Mouse (Mus musculus): ENCODE data around the gene Cenpj. TPM values are rescaled to one million over a fixed set of nuclear protein-coding genes. Genes with fewer than 3 reads are reported as not detected.

Cenpj gene
- polyA plus RNA-seq (2016; fragmentation: Nextera tagmentation; extraction: Ambion mirVana) = 16.5 and 16.8 TPM in 2 replicates

- no peak within 1 kb of the TSS for H3K27ac ChIP-seq
- peak within 1 kb of the TSS; percentile 76 for H3K4me2 ChIP-seq (replicated peaks)
- H3K9ac ChIP-seq = peak within 1 kb of the TSS; percentile 61
- no peak for ATAC-seq (ENCODE audit: low FRiP score)
- H3K4me1 ChIP-seq = peaks cover 14% of the 10 kb centered on the region
- H3K36me3 ChIP-seq = no peaks in the 10 kb centered on the region
- H3K9me3 ChIP-seq (replicated peaks) = no peaks in the 10 kb centered on the region
- H3K4me3 ChIP-seq = peak within 1 kb of the TSS; percentile 45
- WGBS = 1% methylated on average over 24 of the region's 24 CpGs
- 0 out of 2 replicates have a peak, but pooled peaks cover 2% of the 10 kb centered on the region for H3K27me3 ChIP-seq
Observed at GRCm38 (mm10) chr14:56575416-56575815, at the start of gene Cenpj, which contains the start of gene Parp4. Gene Cenpj, minus strand, starts transcription at chr14:56575425. Gene Parp4, plus strand, starts transcription at chr14:56575619.

DNA sequence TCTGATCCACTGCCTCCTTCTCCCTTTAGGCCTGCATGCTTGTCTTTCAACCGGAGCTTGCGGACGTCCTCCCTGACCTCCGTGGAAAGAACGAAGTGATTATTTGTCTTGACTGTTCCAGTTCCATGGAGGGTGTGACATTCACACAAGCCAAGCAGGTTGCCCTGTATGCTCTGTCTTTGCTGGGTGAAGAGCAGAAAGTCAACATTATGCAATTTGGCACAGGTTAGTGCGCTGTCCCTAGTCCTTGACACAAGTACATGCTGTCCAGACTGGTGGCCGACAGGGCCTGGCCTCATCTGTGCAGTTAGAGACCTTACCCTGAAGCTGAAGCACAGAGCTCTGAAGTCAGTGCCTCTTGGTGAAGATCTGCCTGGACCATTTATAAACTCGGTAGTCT, 45.2 kb upstream of the Cenpj start:
- no peak overlapping the region for H3K4me2 ChIP-seq (replicated peaks)
- H3K36me3 ChIP-seq = no peaks in the 10 kb centered on the region
- ATAC-seq (ENCODE audit: low FRiP score) = no peak
- no peak overlapping the region for H3K27ac ChIP-seq
- WGBS = 90% methylated on average over 8 of the region's 8 CpGs
- no peaks in the 10 kb centered on the region for H3K4me1 ChIP-seq
- H3K27me3 ChIP-seq = no peaks in the 10 kb centered on the region
- no peak overlapping the region for H3K9ac ChIP-seq
- no peaks in the 10 kb centered on the region for H3K9me3 ChIP-seq (replicated peaks)
- H3K4me3 ChIP-seq = no peak overlapping the region

GRCm38 (mm10) chr14:56617470-56617869, 42.2 kb upstream of the Cenpj start:
- H3K36me3 ChIP-seq = no peaks in the 10 kb centered on the region
- no peaks in the 10 kb centered on the region for H3K27me3 ChIP-seq
- no peak overlapping the region for H3K4me3 ChIP-seq
- H3K9me3 ChIP-seq (replicated peaks) = no peaks in the 10 kb centered on the region
- no peak for ATAC-seq (ENCODE audit: low FRiP score)
- no peaks in the 10 kb centered on the region for H3K4me1 ChIP-seq
- no peak overlapping the region for H3K27ac ChIP-seq
- 74% methylated on average over 1 of the region's 1 CpGs for whole genome bisulfite sequencing
- H3K9ac ChIP-seq = no peak overlapping the region
- H3K4me2 ChIP-seq (replicated peaks) = no peak overlapping the region

- H3K4me3 ChIP-seq = no peak overlapping the region
- no peak overlapping the region for H3K27ac ChIP-seq
- no peak overlapping the region for H3K9ac ChIP-seq
- H3K27me3 ChIP-seq = no peaks in the 10 kb centered on the region
- H3K4me2 ChIP-seq (replicated peaks) = no peak overlapping the region
- 86% methylated on average over 3 of the region's 3 CpGs for WGBS
- H3K36me3 ChIP-seq = no peaks in the 10 kb centered on the region
- ATAC-seq (ENCODE audit: low FRiP score) = no peak
- no peaks in the 10 kb centered on the region for H3K4me1 ChIP-seq
- H3K9me3 ChIP-seq (replicated peaks) = no peaks in the 10 kb centered on the region
Observed at GRCm38 (mm10) chr14:56613212-56613611, 38.0 kb upstream of the Cenpj start.

DNA sequence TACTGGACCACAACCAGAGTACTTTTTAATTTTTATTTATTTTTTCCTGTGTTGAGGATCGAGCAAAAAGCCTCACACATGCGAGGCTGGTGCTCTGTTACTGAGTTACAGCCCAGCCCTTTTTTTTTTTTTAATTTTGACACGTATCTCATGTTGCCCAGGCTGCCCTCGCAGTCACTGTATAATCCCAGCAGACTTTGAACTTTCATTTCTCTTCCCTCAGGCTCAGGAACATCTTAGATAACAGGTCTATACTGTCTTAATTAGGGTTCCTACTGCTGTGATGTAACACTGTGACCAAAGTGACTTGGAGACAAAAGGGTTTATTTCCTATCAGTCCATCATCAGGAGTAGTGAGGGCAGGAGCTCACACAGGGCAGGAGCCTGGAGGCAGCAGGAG, 29.9 kb upstream of the Cenpj start:
- no peak for ATAC-seq (ENCODE audit: low FRiP score)
- 88% methylated on average over 4 of the region's 4 CpGs for WGBS
- no peaks in the 10 kb centered on the region for H3K9me3 ChIP-seq (replicated peaks)

DNA sequence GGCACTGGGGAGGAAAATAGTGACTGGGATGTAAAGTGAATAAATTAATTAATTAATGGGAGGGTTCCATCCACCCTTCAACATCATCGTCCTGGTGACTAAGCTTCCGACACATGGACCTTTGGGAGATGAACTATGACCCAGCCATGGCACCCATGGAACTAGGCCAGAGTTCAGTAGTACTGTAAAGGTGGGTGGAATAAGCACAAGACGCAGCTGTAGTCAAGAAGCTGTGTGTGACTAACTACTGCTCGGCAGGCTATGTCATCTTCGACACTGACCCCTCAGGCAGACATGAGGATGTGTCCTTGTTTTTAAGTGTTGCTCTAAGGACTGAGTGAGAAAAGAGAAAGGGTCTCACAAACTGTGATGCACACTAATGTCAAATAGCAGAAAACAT, 29.2 kb upstream of the Cenpj start:
- H3K9me3 ChIP-seq (replicated peaks) = no peaks in the 10 kb centered on the region
- H3K4me3 ChIP-seq = no peak overlapping the region
- no peaks in the 10 kb centered on the region for H3K36me3 ChIP-seq
- no peak overlapping the region for H3K4me2 ChIP-seq (replicated peaks)
- no peak overlapping the region for H3K27ac ChIP-seq
- H3K27me3 ChIP-seq = no peaks in the 10 kb centered on the region
- H3K9ac ChIP-seq = no peak overlapping the region
- WGBS = 92% methylated on average over 5 of the region's 5 CpGs
- no peak for ATAC-seq (ENCODE audit: low FRiP score)
- H3K4me1 ChIP-seq = no peaks in the 10 kb centered on the region

More for the DNA sequence above, 29.9 kb upstream of the Cenpj start:
- Histone ChIP-seq H3K4me1 (no peaks in the 10 kb centered on the region), H3K27me3 (no peaks in the 10 kb centered on the region), H3K4me2 (replicated peaks) (no peak overlapping the region), H3K4me3 (no peak overlapping the region), H3K9ac (no peak overlapping the region), H3K27ac (no peak overlapping the region), H3K36me3 (no peaks in the 10 kb centered on the region)

DNA sequence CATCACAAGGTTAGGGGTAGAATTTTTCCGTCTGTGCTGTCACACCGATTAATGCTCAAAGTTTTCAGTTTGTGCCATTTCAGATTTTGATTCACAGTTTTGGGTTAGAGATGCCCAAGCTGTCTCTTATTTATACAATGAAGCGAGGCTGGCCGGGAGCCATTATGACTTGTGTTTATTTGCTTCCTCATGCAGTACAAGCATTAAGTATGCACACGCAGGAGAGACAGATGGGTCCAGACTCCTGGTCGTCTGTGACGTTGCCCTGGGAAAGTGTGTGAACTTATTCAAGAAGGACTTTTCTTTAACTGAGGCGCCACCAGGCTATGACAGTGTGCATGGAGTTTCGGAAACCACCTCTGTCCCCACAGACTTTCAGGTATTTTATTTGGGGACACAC, 26.8 kb upstream of the Cenpj start:
- Histone ChIP-seq H3K9me3 (replicated peaks) (no peaks in the 10 kb centered on the region), H3K36me3 (no peaks in the 10 kb centered on the region), H3K9ac (no peak overlapping the region), H3K27me3 (no peaks in the 10 kb centered on the region), H3K4me3 (no peak overlapping the region), H3K27ac (no peak overlapping the region), H3K4me2 (replicated peaks) (no peak overlapping the region), H3K4me1 (no peaks in the 10 kb centered on the region)
- 88% methylated on average over 9 of the region's 9 CpGs for WGBS
- no peak for ATAC-seq (ENCODE audit: low FRiP score)

DNA sequence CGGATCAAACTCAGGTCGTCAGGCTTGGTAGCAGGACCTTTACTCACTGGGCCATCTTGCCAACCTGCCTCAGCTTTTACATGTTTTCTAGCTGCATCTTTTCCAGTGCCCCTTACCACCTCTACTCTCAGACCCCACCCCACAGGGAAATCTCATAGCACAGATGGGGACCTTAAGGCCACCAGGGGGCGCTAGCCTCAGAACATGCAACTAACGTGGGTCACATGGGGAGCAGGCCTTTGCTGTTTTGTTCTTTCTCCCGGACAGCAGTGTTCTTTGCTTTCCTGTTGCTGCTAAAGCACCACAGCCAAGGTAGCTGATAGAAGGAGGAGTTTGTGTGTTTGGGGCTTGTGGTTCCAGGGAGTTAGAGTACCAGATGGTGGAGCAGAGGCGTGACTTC, 23.5 kb upstream of the Cenpj start:
- Histone ChIP-seq H3K27me3 (no peaks in the 10 kb centered on the region), H3K4me2 (replicated peaks) (no peak overlapping the region), H3K36me3 (no peaks in the 10 kb centered on the region), H3K9ac (no peak overlapping the region), H3K27ac (no peak overlapping the region), H3K4me3 (no peak overlapping the region), H3K4me1 (no peaks in the 10 kb centered on the region), H3K9me3 (replicated peaks) (no peaks in the 10 kb centered on the region)
- 40% methylated on average over 6 of the region's 6 CpGs for WGBS
- no peak for ATAC-seq (ENCODE audit: low FRiP score)

GRCm38 (mm10) chr14:56594811-56595210, 19.6 kb upstream of the Cenpj start:
- Histone ChIP-seq H3K4me2 (replicated peaks) (no peak overlapping the region), H3K9me3 (replicated peaks) (no peaks in the 10 kb centered on the region), H3K4me3 (no peak overlapping the region), H3K9ac (no peak overlapping the region), H3K27ac (no peak overlapping the region), H3K36me3 (no peaks in the 10 kb centered on the region), H3K4me1 (no peaks in the 10 kb centered on the region), H3K27me3 (no peaks in the 10 kb centered on the region)
- 86% methylated on average over 1 of the region's 1 CpGs for WGBS
- ATAC-seq (ENCODE audit: low FRiP score) = no peak

GRCm38 (mm10) chr14:56592191-56592590, 17.0 kb upstream of the Cenpj start:
- no peak for ATAC-seq (ENCODE audit: low FRiP score)
- Histone ChIP-seq H3K9ac (no peak overlapping the region), H3K9me3 (replicated peaks) (no peaks in the 10 kb centered on the region), H3K27ac (no peak overlapping the region), H3K4me1 (no peaks in the 10 kb centered on the region), H3K4me2 (replicated peaks) (no peak overlapping the region), H3K4me3 (no peak overlapping the region), H3K27me3 (no peaks in the 10 kb centered on the region), H3K36me3 (no peaks in the 10 kb centered on the region)
- 92% methylated on average over 9 of the region's 9 CpGs for WGBS

- Histone ChIP-seq H3K4me3 (no peak overlapping the region), H3K27ac (no peak overlapping the region), H3K36me3 (no peaks in the 10 kb centered on the region), H3K27me3 (no peaks in the 10 kb centered on the region), H3K9ac (no peak overlapping the region), H3K4me2 (replicated peaks) (no peak overlapping the region), H3K4me1 (no peaks in the 10 kb centered on the region), H3K9me3 (replicated peaks) (no peaks in the 10 kb centered on the region)
- 88% methylated on average over 6 of the region's 6 CpGs for WGBS
- ATAC-seq (ENCODE audit: low FRiP score) = no peak
Observed at GRCm38 (mm10) chr14:56582294-56582693, 7.1 kb upstream of the Cenpj start.

DNA sequence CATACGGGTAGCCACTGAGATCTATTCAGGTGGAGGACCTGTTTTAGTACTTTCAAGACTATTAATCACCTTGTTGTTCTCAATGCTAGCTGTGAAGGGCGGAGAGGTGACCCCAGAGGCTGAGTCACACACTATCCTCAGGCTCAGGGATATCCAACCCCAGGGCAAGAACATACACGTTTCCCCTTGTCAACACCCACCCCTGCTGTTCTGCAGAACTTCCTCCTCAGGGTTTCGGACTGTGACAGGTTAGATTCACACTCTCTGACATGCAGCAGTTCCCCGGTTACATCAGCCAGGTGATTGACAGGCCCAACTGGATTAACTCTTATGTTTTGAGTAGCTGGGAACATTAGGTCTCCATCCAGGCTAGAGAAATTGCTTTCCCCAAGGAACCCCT, 5.9 kb upstream of the Cenpj start:
- WGBS = 66% methylated on average over 5 of the region's 5 CpGs
- no peaks in the 10 kb centered on the region for H3K27me3 ChIP-seq

DNA sequence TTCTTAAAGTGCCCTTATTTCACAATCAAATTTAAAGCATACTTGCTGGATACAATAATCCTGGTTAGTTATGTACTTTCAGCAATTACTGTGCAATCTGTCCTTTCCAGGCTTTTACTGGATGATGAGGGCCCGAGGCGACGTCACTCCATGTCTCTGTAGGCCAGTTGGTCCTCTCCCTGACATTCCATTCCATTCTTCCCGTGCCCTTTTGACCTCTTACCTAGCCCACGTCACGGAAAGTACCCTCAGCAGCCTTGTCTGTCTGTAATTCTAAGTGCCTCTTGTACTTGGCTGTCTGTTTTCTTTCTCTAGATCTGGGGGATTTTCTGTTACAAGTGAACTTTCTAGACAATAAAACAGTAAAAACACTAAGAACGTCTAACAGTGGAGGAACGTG, 3.8 kb upstream of the Cenpj start:
- 57% methylated on average over 8 of the region's 8 CpGs for WGBS
- Histone ChIP-seq H3K4me2 (replicated peaks) (no peak overlapping the region), H3K36me3 (no peaks in the 10 kb centered on the region), H3K9ac (no peak overlapping the region), H3K4me1 (peaks cover 8% of the 10 kb centered on the region), H3K4me3 (no peak overlapping the region), H3K27ac (no peak overlapping the region), H3K9me3 (replicated peaks) (no peaks in the 10 kb centered on the region), H3K27me3 (0 out of 2 replicates have a peak, but pooled peaks cover 2% of the 10 kb centered on the region)
- ATAC-seq (ENCODE audit: low FRiP score) = no peak

More for the DNA sequence above, 5.9 kb upstream of the Cenpj start:
- Histone ChIP-seq H3K4me2 (replicated peaks) (no peak overlapping the region), H3K27ac (no peak overlapping the region), H3K4me1 (no peaks in the 10 kb centered on the region), H3K36me3 (no peaks in the 10 kb centered on the region), H3K4me3 (no peak overlapping the region), H3K9me3 (replicated peaks) (no peaks in the 10 kb centered on the region), H3K9ac (no peak overlapping the region)
- ATAC-seq (ENCODE audit: low FRiP score) = no peak

Data from hindbrain, embryonic 12.5 days (tissue).